Comparison of ENCODE assay signal across 9 mouse cellular contexts in genomic region chrX:103026256-103027028, GRCm38 (mm10).
DNase-seq lines count a peak whose midpoint lies in the region; ATAC-seq and TF ChIP-seq lines count a peak whose summit lies in the region.
"Had no signal": no experiment of that assay in that cellular context is flagged by ENCODE, and none has a peak within 500 bp of the region (broad histone marks: within the 10 kb centered on the region; RNA-seq: fewer than 3 reads in every experiment).

No protein-coding gene starts in this region.

- no peaks in the 10 kb centered on the region for H3K9me3 ChIP-seq in embryonic facial prominence, embryonic 14.5 days (ENCODE audit: control insufficient read depth, low read length)
- no peaks in the 10 kb centered on the region for H3K9me3 ChIP-seq in hindbrain, embryonic 15.5 days
- H3K9me3 ChIP-seq in liver, embryonic 13.5 days (replicated peaks), result no peaks in the 10 kb centered on the region
- no peaks in the 10 kb centered on the region for H3K9me3 ChIP-seq in neural tube, embryonic 11.5 days (ENCODE audit: control insufficient read depth, low read length)

- peak overlapping the region; percentile 59 for H3K9ac ChIP-seq in embryonic facial prominence, embryonic 14.5 days (ENCODE audit: low read depth, low read length)
- no peak overlapping the region for H3K9ac ChIP-seq in hindbrain, embryonic 15.5 days
- no peak overlapping the region for H3K9ac ChIP-seq in liver, embryonic 13.5 days
- H3K9ac ChIP-seq in neural tube, embryonic 11.5 days (ENCODE audit: low read length), result no peak overlapping the region

- H3K4me1 ChIP-seq in embryonic facial prominence, embryonic 14.5 days (ENCODE audit: control insufficient read depth, insufficient read depth, low read length), result no peaks in the 10 kb centered on the region
- H3K4me1 ChIP-seq in hindbrain, embryonic 15.5 days (replicated peaks), result 0 out of 2 replicates have a peak, but pooled peaks cover 4% of the 10 kb centered on the region
- H3K4me1 ChIP-seq in liver, embryonic 13.5 days (replicated peaks), result no peaks in the 10 kb centered on the region
- no peaks in the 10 kb centered on the region for H3K4me1 ChIP-seq in neural tube, embryonic 11.5 days (ENCODE audit: control insufficient read depth, insufficient read depth, low read length)

- H3K27me3 ChIP-seq in embryonic facial prominence, embryonic 14.5 days (replicated peaks; ENCODE audit: control insufficient read depth, insufficient read depth, low read length), result 0 out of 2 replicates have a peak, but pooled peaks cover 3% of the 10 kb centered on the region
- H3K27me3 ChIP-seq in hindbrain, embryonic 15.5 days, result 0 out of 2 replicates have a peak, but pooled peaks cover 3% of the 10 kb centered on the region
- peaks cover 4% of the 10 kb centered on the region; the same call in 1 of the 2 replicates for H3K27me3 ChIP-seq in liver, embryonic 13.5 days
- no peaks in the 10 kb centered on the region for H3K27me3 ChIP-seq in neural tube, embryonic 11.5 days (ENCODE audit: control insufficient read depth, insufficient read depth, low read length)
- H3K27me3 ChIP-seq: CH12.LX had no signal

- ATAC-seq in embryonic facial prominence, embryonic 14.5 days (ENCODE audit: low read depth), result peak; percentile 82
- ATAC-seq in hindbrain, embryonic 15.5 days (ENCODE audit: low FRiP score, low read depth), result peak; percentile 81
- ATAC-seq in liver, embryonic 13.5 days (ENCODE audit: low read depth), result 0 out of 2 replicates have a peak, but pooled peaks have one; percentile 23
- ATAC-seq in neural tube, embryonic 11.5 days (ENCODE audit: insufficient read depth, low FRiP score, low TSS enrichment), result peak; percentile 67

- H3K4me3 ChIP-seq in gastrocnemius, adult 2 months, result peak overlapping the region; percentile 62
- peak overlapping the region; percentile 43 for H3K4me3 ChIP-seq in embryonic facial prominence, embryonic 14.5 days (ENCODE audit: low read depth, low read length)
- peak overlapping the region; percentile 32 for H3K4me3 ChIP-seq in hindbrain, embryonic 15.5 days
- H3K4me3 ChIP-seq in liver, embryonic 13.5 days (replicated peaks), result peak overlapping the region; percentile 28
- peak overlapping the region; percentile 30 for H3K4me3 ChIP-seq in neural tube, embryonic 11.5 days (ENCODE audit: low read depth, low read length)

- peak; percentile 12 for DNase-seq in gastrocnemius, adult 2 months
- DNase-seq in gastrocnemius, postnatal 14 days, result no peak
- DNase-seq in embryonic facial prominence, embryonic 14.5 days (ENCODE audit: low spot score), result peak; percentile 86
- peak; percentile 9 for DNase-seq in liver, embryonic 13.5 days
- peak; percentile 72 for DNase-seq in neural tube, embryonic 11.5 days (ENCODE audit: low spot score)
- DNase-seq in cerebellum, adult 9-11 months, result no peak
- DNase-seq in left cerebral cortex, adult 18-20 months (ENCODE audit: low spot score in 2 of 2), result no peak

- no peak for TF ChIP-seq CTCF in gastrocnemius, adult 2 months (IDR thresholded peaks at IDR 0.05)

- no peak overlapping the region for H3K27ac ChIP-seq in gastrocnemius, adult 2 months
- H3K27ac ChIP-seq in embryonic facial prominence, embryonic 14.5 days (replicated peaks; ENCODE audit: low read depth, low read length), result peak overlapping the region; percentile 81
- 0 out of 2 replicates have a peak overlapping the region, but pooled peaks have one; percentile 42 for H3K27ac ChIP-seq in hindbrain, embryonic 15.5 days (replicated peaks)
- H3K27ac ChIP-seq in liver, embryonic 13.5 days, result no peak overlapping the region
- H3K27ac ChIP-seq in neural tube, embryonic 11.5 days (ENCODE audit: low read depth, low read length), result no peak overlapping the region

- no peaks in the 10 kb centered on the region for H3K36me3 ChIP-seq in embryonic facial prominence, embryonic 14.5 days (ENCODE audit: control insufficient read depth, insufficient read depth, low read length)
- no peaks in the 10 kb centered on the region for H3K36me3 ChIP-seq in hindbrain, embryonic 15.5 days
- no peaks in the 10 kb centered on the region for H3K36me3 ChIP-seq in liver, embryonic 13.5 days
- no peaks in the 10 kb centered on the region for H3K36me3 ChIP-seq in neural tube, embryonic 11.5 days (ENCODE audit: control insufficient read depth, insufficient read depth, low read length)

- peak overlapping the region; percentile 47 for H3K4me2 ChIP-seq in embryonic facial prominence, embryonic 14.5 days (ENCODE audit: low read depth, low read length)
- peak overlapping the region; percentile 54 for H3K4me2 ChIP-seq in hindbrain, embryonic 15.5 days
- peak overlapping the region; percentile 46 for H3K4me2 ChIP-seq in liver, embryonic 13.5 days
- H3K4me2 ChIP-seq in neural tube, embryonic 11.5 days (ENCODE audit: low read depth), result peak overlapping the region; percentile 38

- WGBS in embryonic facial prominence, embryonic 14.5 days, result 20% methylated on average over 22 of the region's 22 CpGs
- 15% methylated on average over 22 of the region's 22 CpGs for whole genome bisulfite sequencing in hindbrain, embryonic 15.5 days
- WGBS in liver, embryonic 13.5 days (ENCODE audit: insufficient replicate concordance), result 12% methylated on average over 21 of the region's 22 CpGs
- WGBS in neural tube, embryonic 11.5 days, result 16% methylated on average over 20 of the region's 22 CpGs

- intact Hi-C loops in gastrocnemius, adult 2 months (cut with DNase I), result no loop called here
- intact Hi-C loops in gastrocnemius, postnatal 14 days (cut with DNase I; ENCODE audit: low total_unique reads), result no loop called here

Comparison
In these comparisons a context has a peak if more than half of its experiments do, and no peak if none do; other contexts are left out.
1. DNase-seq: peak in gastrocnemius, adult 2 months (single experiment), embryonic facial prominence, embryonic 14.5 days (single experiment), liver, embryonic 13.5 days (single experiment) and neural tube, embryonic 11.5 days (single experiment); none in gastrocnemius, postnatal 14 days (single experiment), cerebellum, adult 9-11 months (single experiment) and left cerebral cortex, adult 18-20 months (0 of 2).
2. H3K27ac ChIP-seq: peak in embryonic facial prominence, embryonic 14.5 days (single experiment) and hindbrain, embryonic 15.5 days (single experiment); none in gastrocnemius, adult 2 months (single experiment), liver, embryonic 13.5 days (single experiment) and neural tube, embryonic 11.5 days (single experiment).
3. ATAC-seq: peak in every context shown above with its lines; median percentile 82 in embryonic facial prominence, embryonic 14.5 days; 81 in hindbrain, embryonic 15.5 days; 67 in neural tube, embryonic 11.5 days; 23 in liver, embryonic 13.5 days.
4. Peak in every context shown above with its lines, with median percentiles within 50 percentile points of each other: H3K4me3 ChIP-seq and H3K4me2 ChIP-seq.